Mouse (Mus musculus): ENCODE results near the gene Runx3. TPM values are rescaled to one million over a fixed set of nuclear protein-coding genes. Genes with fewer than 3 reads are reported as not detected.

Gene Runx3
- 10 to 100 TPM; 15.4 to 17.2 TPM for total RNA-seq (2023)

GRCm38 (mm10) chr4:135120342-135121100, at the start of gene Runx3:
TSS of gene Runx3 (plus strand) at chr4:135120652.

Other genes with a start within 250 kb of the Runx3 start
- 100 to 1,000 TPM; 152 to 163 TPM for gene Tmem50a, start 205.6 kb upstream of the Runx3 start, total RNA-seq (2023)
- 100 to 1,000 TPM; 458 to 475 TPM for gene Rsrp1, start 197.1 kb upstream of the Runx3 start, total RNA-seq (2023)
- 100 to 1,000 TPM; 123 to 124 TPM for gene Syf2, start 189.8 kb upstream of the Runx3 start, total RNA-seq (2023)
- 10 to 100 TPM; 15.9 to 19.6 TPM for gene Clic4, start 152.2 kb downstream of the Runx3 start, total RNA-seq (2023)
- gene Srrm1, start 232.7 kb downstream of the Runx3 start, total RNA-seq (2023), result 100 to 1,000 TPM; 154 to 185 TPM

All from neutrophil, adult 59 days (primary cell).